Mouse (Mus musculus) liver, adult 2 months (tissue): Measurements from ENCODE around the gene Lnx1. TPM values are rescaled to one million over a fixed set of nuclear protein-coding genes. Genes with fewer than 3 reads are reported as not detected.

Experiments
- DNase-seq: peaks from one replicate; pipeline ENCODE4 v3.0.0-alpha.2; 2011; ENCODE audit warnings: low read depth, low spot score; ENCODE audit errors: extremely low read depth
- H3K27ac ChIP-seq: fragments of 200-500 bp; replicated peaks from 2 replicates; pipeline ENCODE4 v1.5.1; 2012; ENCODE audit warnings: low read depth, mild to moderate bottlenecking, control low read depth, inconsistent platforms, low read length; ENCODE audit not compliant: insufficient read depth
- H3K27me3 ChIP-seq: fragments of 200-500 bp; 2 replicates; pipeline ENCODE4 v1.6.1; 2012; ENCODE audit warnings: mild to moderate bottlenecking, moderate library complexity, low read length, inconsistent platforms; ENCODE audit not compliant: control insufficient read depth, insufficient read depth
- H3K36me3 ChIP-seq: fragments of 200-500 bp; 2 replicates; pipeline ENCODE4 v1.6.1; 2012; ENCODE audit warnings: low read length, inconsistent platforms; ENCODE audit not compliant: control insufficient read depth, insufficient read depth
- H3K4me1 ChIP-seq: fragments of 200-500 bp; 2 replicates; pipeline ENCODE4 v1.6.1; 2011; ENCODE audit warnings: low read length; ENCODE audit not compliant: control insufficient read depth, insufficient read depth
- H3K4me3 ChIP-seq: fragments of 200-500 bp; 2 replicates; pipeline ENCODE4 v1.5.1; 2011; ENCODE audit warnings: low read depth, mild to moderate bottlenecking, control low read depth, low read length, moderate library complexity; ENCODE audit not compliant: insufficient read depth
- H3K79me2 ChIP-seq: fragments of 200-500 bp; 2 replicates; pipeline ENCODE4 v1.6.1; 2012; ENCODE audit warnings: inconsistent platforms, mild to moderate bottlenecking, low read length, moderate library complexity; ENCODE audit not compliant: control insufficient read depth, insufficient read depth
- H3K9ac ChIP-seq: fragments of 200-500 bp; 2 replicates; pipeline ENCODE4 v1.6.1; 2012; ENCODE audit warnings: low read depth, mild to moderate bottlenecking, control low read depth, inconsistent platforms, low read length
- CTCF ChIP-seq: fragments of 200-500 bp; IDR thresholded peaks from 2 replicates; pipeline ENCODE4 v1.5.1; 2011; ENCODE audit warnings: low read depth, low read length, control low read depth
- POLR2A ChIP-seq: fragments of 200-500 bp; IDR thresholded peaks from 2 replicates; pipeline ENCODE4 v1.6.1; 2011; ENCODE audit warnings: low read length, control low read depth; ENCODE audit not compliant: insufficient read depth; ENCODE audit errors: extremely low read depth
- WGBS: fragments of 180-500 bp; shearing (Covaris S2); methylation state at CpG from one replicate; pipeline ENCODE4 v1.1.7; 2018; 5-methylcytosine and 5-hydroxymethylcytosine counted together
- polyA plus RNA-seq: library from polyadenylated mRNA; depleted of rRNA; stranded (reverse); fragments of >200 nt; gene quantifications from 2 replicates; pipeline ENCODE4 v1.2.3, GENCODE M21; 2012
- total RNA-seq: library from RNA; depleted of rRNA; stranded (reverse); fragments of >200 nt; gene quantifications from 2 replicates; pipeline ENCODE4 v1.2.3, GENCODE M21; 2014

Lnx1 gene
- total and polyA plus RNA-seq, 2 experiments = 0.42 to 1.0 TPM

GRCm38 (mm10) chr5:74634391-74634790 lies 68.3 kb downstream of the Lnx1 start:
- DNase-seq = no peak
- no peaks in the 10 kb centered on the region for H3K36me3 ChIP-seq
- H3K4me3 ChIP-seq = no peak overlapping the region
- H3K9ac ChIP-seq = no peak overlapping the region
- no peaks in the 10 kb centered on the region for H3K27me3 ChIP-seq
- no peak for TF ChIP-seq CTCF
- no peak for TF ChIP-seq POLR2A
- H3K27ac ChIP-seq = no peak overlapping the region
- WGBS = 86% methylated on average over 3 of the region's 3 CpGs
- no peaks in the 10 kb centered on the region for H3K4me1 ChIP-seq
- no peaks in the 10 kb centered on the region for H3K79me2 ChIP-seq

- Histone ChIP-seq H3K79me2 (no peaks in the 10 kb centered on the region), H3K36me3 (no peaks in the 10 kb centered on the region), H3K27me3 (no peaks in the 10 kb centered on the region), H3K9ac (no peak overlapping the region), H3K27ac (no peak overlapping the region), H3K4me1 (no peaks in the 10 kb centered on the region), H3K4me3 (no peak overlapping the region)
- 94% methylated on average over 6 of the region's 6 CpGs for WGBS
- DNase-seq = no peak
- TF ChIP-seq CTCF = no peak
- TF ChIP-seq POLR2A = no peak
Measured at GRCm38 (mm10) chr5:74633453-74633852, 69.3 kb downstream of the Lnx1 start.

DNA sequence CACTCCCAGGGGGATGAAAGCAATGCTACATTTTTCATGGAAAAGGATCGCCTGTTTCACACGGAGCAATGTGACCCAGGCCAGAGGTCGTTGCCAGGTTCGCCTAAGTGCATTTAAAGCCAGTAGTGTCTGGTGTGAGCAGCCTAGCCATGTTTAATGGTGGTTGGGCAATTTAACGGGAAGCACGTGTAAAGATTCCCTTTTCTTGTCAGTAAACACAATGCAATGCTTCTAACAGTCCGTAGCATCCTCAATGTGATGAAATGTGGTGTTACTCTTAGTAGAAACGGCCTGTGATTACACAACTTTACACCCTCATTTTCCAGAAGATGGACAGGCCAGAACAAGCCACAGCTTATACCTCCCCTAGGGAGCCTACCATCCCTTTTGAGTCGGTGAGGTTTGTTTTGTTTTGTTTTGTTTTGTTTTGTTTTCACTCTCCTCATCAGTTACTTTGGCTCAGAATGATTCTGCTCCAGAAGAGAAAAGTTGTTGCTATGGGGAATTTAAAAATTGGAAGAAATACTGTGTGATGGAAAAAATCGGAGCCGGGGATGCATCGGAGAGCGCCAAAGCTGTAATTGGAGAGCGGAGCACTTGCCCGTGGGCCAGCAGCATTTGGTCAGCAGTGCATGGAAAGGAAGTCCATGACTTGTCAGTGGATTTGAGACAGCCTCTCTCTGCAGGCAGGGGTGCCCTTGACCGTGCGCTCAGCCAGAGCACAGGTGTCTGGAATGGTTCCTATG lies 70.2 kb downstream of the Lnx1 start:
- Histone ChIP-seq H3K36me3 (no peaks in the 10 kb centered on the region), H3K4me3 (no peak overlapping the region), H3K79me2 (no peaks in the 10 kb centered on the region), H3K9ac (no peak overlapping the region), H3K27me3 (no peaks in the 10 kb centered on the region), H3K4me1 (no peaks in the 10 kb centered on the region), H3K27ac (no peak overlapping the region)
- no peak for DNase-seq
- no peak for TF ChIP-seq POLR2A
- no peak for TF ChIP-seq CTCF
- WGBS = 71% methylated on average over 17 of the region's 17 CpGs

GRCm38 (mm10) chr5:74628001-74628400 lies 74.7 kb downstream of the Lnx1 start:
- peaks cover 5% of the 10 kb centered on the region for H3K4me1 ChIP-seq
- no peak overlapping the region for H3K9ac ChIP-seq
- WGBS = 91% methylated on average over 12 of the region's 12 CpGs
- TF ChIP-seq CTCF (no peak), POLR2A (no peak)
- no peaks in the 10 kb centered on the region for H3K27me3 ChIP-seq
- H3K36me3 ChIP-seq = no peaks in the 10 kb centered on the region
- H3K4me3 ChIP-seq = no peak overlapping the region
- H3K79me2 ChIP-seq = no peaks in the 10 kb centered on the region
- no peak overlapping the region for H3K27ac ChIP-seq
- no peak for DNase-seq

DNA sequence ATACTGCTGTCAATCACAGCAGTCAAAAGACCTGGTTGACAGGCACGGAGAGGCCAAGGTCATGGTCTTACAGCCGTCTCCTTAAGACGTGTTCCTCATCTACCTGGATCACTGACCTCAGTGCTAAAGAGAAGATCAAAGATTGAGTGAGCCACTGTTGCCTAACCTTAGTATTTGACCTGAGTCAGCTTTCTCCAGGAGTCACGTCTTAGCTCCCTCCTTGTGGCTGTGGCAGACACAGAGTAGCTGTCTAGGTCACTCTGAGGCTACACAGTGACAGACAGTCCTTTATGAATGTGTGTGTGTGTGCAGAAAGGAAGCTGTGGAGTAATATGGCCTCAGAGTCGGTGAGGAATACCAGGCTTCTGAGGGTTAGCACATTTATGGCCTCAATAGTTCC lies 78.3 kb downstream of the Lnx1 start:
- no peak for TF ChIP-seq POLR2A
- no peak for TF ChIP-seq CTCF
- H3K27me3 ChIP-seq = no peaks in the 10 kb centered on the region
- peaks cover 5% of the 10 kb centered on the region for H3K4me1 ChIP-seq
- no peak overlapping the region for H3K27ac ChIP-seq
- H3K9ac ChIP-seq = no peak overlapping the region
- H3K4me3 ChIP-seq = no peak overlapping the region
- no peaks in the 10 kb centered on the region for H3K79me2 ChIP-seq
- H3K36me3 ChIP-seq = no peaks in the 10 kb centered on the region
- WGBS = 30% methylated on average over 5 of the region's 5 CpGs
- DNase-seq = peak; percentile 12

DNA sequence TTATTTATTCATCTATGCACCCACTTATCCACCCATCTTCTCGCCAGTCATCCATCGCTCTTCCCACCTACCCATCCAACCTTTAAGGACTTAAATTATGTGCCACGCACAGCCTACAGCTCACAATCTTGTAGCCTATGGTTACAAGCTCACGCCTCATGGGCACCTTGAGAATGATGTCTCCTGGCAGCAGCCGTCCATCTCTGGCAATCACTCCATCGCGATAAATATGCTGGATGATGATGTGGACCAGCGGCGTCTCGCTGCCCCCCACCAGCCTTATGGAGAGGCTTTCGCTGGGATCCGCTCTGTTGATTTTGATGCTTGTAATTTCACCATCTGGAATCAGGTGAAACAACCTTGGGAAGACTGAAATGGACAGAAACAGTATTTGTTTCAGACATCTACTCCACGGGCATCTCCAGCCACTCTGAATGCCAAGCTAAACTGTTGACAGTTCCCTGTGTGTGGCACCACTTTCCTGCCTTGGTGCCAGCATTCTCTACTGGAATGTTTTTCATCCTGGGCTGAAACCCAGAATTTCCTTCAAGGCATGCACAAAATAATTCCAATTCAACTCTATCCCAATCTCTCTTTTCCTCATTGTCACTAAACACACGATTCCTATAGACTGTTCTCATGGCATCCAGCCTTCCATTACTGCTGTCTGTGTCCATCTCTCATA lies 79.3 kb downstream of the Lnx1 start:
- TF ChIP-seq POLR2A (no peak), CTCF (no peak)
- Histone ChIP-seq H3K36me3 (no peaks in the 10 kb centered on the region), H3K9ac (no peak overlapping the region), H3K27ac (no peak overlapping the region), H3K79me2 (no peaks in the 10 kb centered on the region), H3K4me3 (no peak overlapping the region), H3K4me1 (peaks cover 5% of the 10 kb centered on the region), H3K27me3 (no peaks in the 10 kb centered on the region)
- 83% methylated on average over 14 of the region's 14 CpGs for WGBS
- peak; percentile 62 for DNase-seq
